ENCODE assay signal across 25 mouse cellular contexts in the genomic region with DNA sequence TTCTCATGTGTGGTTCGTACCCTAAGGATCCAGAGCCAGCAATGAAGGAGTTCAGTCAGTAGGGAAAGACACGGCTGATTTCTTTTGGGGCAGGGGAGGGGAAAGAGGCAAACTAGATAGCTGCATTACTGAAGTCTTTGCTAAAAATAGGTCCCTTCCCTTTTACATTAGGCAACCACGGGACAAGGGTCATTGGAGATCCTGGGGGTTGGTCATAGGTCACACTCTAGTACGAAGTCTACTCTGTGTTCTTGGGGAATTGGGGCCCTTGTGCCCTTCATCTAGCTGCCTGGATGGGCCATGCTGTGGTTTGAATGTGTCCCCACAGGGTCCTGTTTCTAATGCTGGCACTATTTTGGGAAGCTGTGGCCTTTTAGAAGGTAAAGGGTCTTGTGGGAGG.
DNase-seq lines count a peak whose midpoint lies in the region; ATAC-seq and TF ChIP-seq lines count a peak whose summit lies in the region.
"Had no signal": no experiment of that assay in that cellular context is flagged by ENCODE, and none has a peak within 500 bp of the region (broad histone marks: within the 10 kb centered on the region; RNA-seq: fewer than 3 reads in every experiment).

No protein-coding gene starts in this region.

- peak; percentile 19 for DNase-seq in kidney, adult 11 months
- no peak for DNase-seq in kidney, postnatal 10 days
- peak; percentile 52 for DNase-seq in kidney, adult 2 months
- peak; percentile 68 for DNase-seq in kidney, adult 9 months
- peak; percentile 2 to 47 for DNase-seq in kidney, postnatal 25 days
- no peak for DNase-seq in cerebellum, adult 2 months
- DNase-seq: adrenal gland, adult 2 months; adrenal gland, postnatal 10 days; adrenal gland, postnatal 25 days; B cell, adult 2 months; cerebellum, adult 11 months; cerebellum, adult 18-20 months; cerebellum, adult 9-10 months; cerebellum, postnatal 10 days; cerebellum, postnatal 25 days had no signal

- no peaks in the 10 kb centered on the region for H3K9me3 ChIP-seq in kidney, embryonic 15.5 days (replicated peaks)
- H3K9me3 ChIP-seq in kidney, embryonic 14.5 days (ENCODE audit: control insufficient read depth, low read length), result no peaks in the 10 kb centered on the region
- H3K9me3 ChIP-seq: embryonic facial prominence, embryonic 10.5 days; embryonic facial prominence, embryonic 12.5 days; forebrain, embryonic 13.5 days; forebrain, embryonic 15.5 days had no signal

- no peak for TF ChIP-seq POLR2A in kidney, adult 2 months (IDR thresholded peaks at IDR 0.05; ENCODE audit: low read depth, low read length)
- no peak for TF ChIP-seq POLR2A in cerebellum, adult 2 months (IDR thresholded peaks at IDR 0.05; ENCODE audit: borderline replicate concordance, insufficient read depth, low read length)

- 28% methylated on average over 4 of the region's 4 CpGs for WGBS in kidney, adult 2 months
- WGBS in kidney, embryonic 15.5 days, result 45% methylated on average over 4 of the region's 4 CpGs
- WGBS in kidney, embryonic 14.5 days, result 71% methylated on average over 4 of the region's 4 CpGs
- 96% methylated on average over 4 of the region's 4 CpGs for WGBS in cerebellum, adult 2 months

- H3K27me3 ChIP-seq in kidney, adult 2 months (replicated peaks; ENCODE audit: control insufficient read depth, insufficient read depth, low read length), result no peaks in the 10 kb centered on the region
- H3K27me3 ChIP-seq in kidney, embryonic 15.5 days, result no peaks in the 10 kb centered on the region
- H3K27me3 ChIP-seq in kidney, embryonic 14.5 days (ENCODE audit: control insufficient read depth, insufficient read depth, low read length), result no peaks in the 10 kb centered on the region
- no peaks in the 10 kb centered on the region for H3K27me3 ChIP-seq in cerebellum, adult 2 months (ENCODE audit: control insufficient read depth, insufficient read depth, low read length)
- H3K27me3 ChIP-seq: embryonic facial prominence, embryonic 12.5 days; forebrain, embryonic 13.5 days; forebrain, embryonic 15.5 days had no signal

- no peak for ATAC-seq in kidney, embryonic 15.5 days (replicated peaks; ENCODE audit: low FRiP score)
- ATAC-seq in kidney, embryonic 14.5 days (ENCODE audit: low FRiP score, low TSS enrichment), result no peak
- ATAC-seq: activated CD4-positive, CD25-positive, alpha-beta regulatory T cell, adult 4 months; CD4-positive, CD25-positive, alpha-beta regulatory T cell, adult 4 months; forebrain, embryonic 13.5 days; forebrain, embryonic 15.5 days; Patski had no signal

- no peak overlapping the region for H3K4me2 ChIP-seq in kidney, embryonic 15.5 days
- H3K4me2 ChIP-seq in kidney, embryonic 14.5 days (replicated peaks; ENCODE audit: low read depth, low read length), result no peak overlapping the region
- H3K4me2 ChIP-seq: embryonic facial prominence, embryonic 12.5 days; forebrain, embryonic 13.5 days; forebrain, embryonic 15.5 days had no signal

- 0 out of 2 replicates have a peak, but pooled peaks cover 4% of the 10 kb centered on the region for H3K4me1 ChIP-seq in kidney, adult 2 months (ENCODE audit: control insufficient read depth, insufficient read depth, low read length)
- H3K4me1 ChIP-seq in kidney, embryonic 15.5 days, result no peaks in the 10 kb centered on the region
- H3K4me1 ChIP-seq in kidney, embryonic 14.5 days (ENCODE audit: control insufficient read depth, insufficient read depth, low read length), result no peaks in the 10 kb centered on the region
- peaks cover 5% of the 10 kb centered on the region; the same call in 1 of the 2 replicates for H3K4me1 ChIP-seq in cerebellum, adult 2 months (ENCODE audit: control insufficient read depth, insufficient read depth, low read length)
- H3K4me1 ChIP-seq: embryonic facial prominence, embryonic 12.5 days had no signal

- H3K9ac ChIP-seq in kidney, embryonic 15.5 days, result no peak overlapping the region
- H3K9ac ChIP-seq in kidney, embryonic 14.5 days (ENCODE audit: low read depth, low read length), result no peak overlapping the region
- H3K9ac ChIP-seq: embryonic facial prominence, embryonic 12.5 days; forebrain, embryonic 13.5 days; forebrain, embryonic 15.5 days had no signal

- no peak overlapping the region for H3K4me3 ChIP-seq in kidney, adult 2 months (ENCODE audit: insufficient read depth, low read depth, low read length)
- no peak overlapping the region for H3K4me3 ChIP-seq in kidney, embryonic 15.5 days (replicated peaks)
- H3K4me3 ChIP-seq in kidney, embryonic 14.5 days (ENCODE audit: low read length), result no peak overlapping the region
- no peak overlapping the region for H3K4me3 ChIP-seq in cerebellum, adult 2 months (replicated peaks; ENCODE audit: insufficient read depth, low read depth, low read length)
- H3K4me3 ChIP-seq: embryonic facial prominence, embryonic 10.5 days; embryonic facial prominence, embryonic 12.5 days; forebrain, embryonic 13.5 days; forebrain, embryonic 15.5 days had no signal

- H3K36me3 ChIP-seq in kidney, adult 2 months (ENCODE audit: control insufficient read depth, insufficient read depth, low read length), result no peaks in the 10 kb centered on the region
- no peaks in the 10 kb centered on the region for H3K36me3 ChIP-seq in kidney, embryonic 15.5 days
- no peaks in the 10 kb centered on the region for H3K36me3 ChIP-seq in kidney, embryonic 14.5 days (ENCODE audit: control insufficient read depth, insufficient read depth, low read length)
- H3K36me3 ChIP-seq: embryonic facial prominence, embryonic 10.5 days; embryonic facial prominence, embryonic 12.5 days; forebrain, embryonic 15.5 days; G1E had no signal

- TF ChIP-seq CTCF in kidney, adult 2 months (conservative IDR thresholded peaks at IDR 0.05; ENCODE audit: insufficient read depth, insufficient read length, low read depth, low read length), result no peak
- TF ChIP-seq CTCF in cerebellum, adult 2 months (IDR thresholded peaks at IDR 0.05; ENCODE audit: borderline replicate concordance, insufficient read depth, low read depth, low read length), result no peak

- no peak overlapping the region for H3K27ac ChIP-seq in kidney, adult 2 months (ENCODE audit: insufficient read depth, low read depth, low read length)
- H3K27ac ChIP-seq in kidney, embryonic 15.5 days, result no peak overlapping the region
- no peak overlapping the region for H3K27ac ChIP-seq in kidney, embryonic 14.5 days (ENCODE audit: low read depth, low read length)
- no peak overlapping the region for H3K27ac ChIP-seq in cerebellum, adult 2 months (ENCODE audit: insufficient read depth, low read length)
- H3K27ac ChIP-seq: embryonic facial prominence, embryonic 10.5 days; embryonic facial prominence, embryonic 12.5 days; forebrain, embryonic 13.5 days; forebrain, embryonic 15.5 days had no signal

Comparison
In these comparisons a context has a peak if more than half of its experiments do, and no peak if none do; other contexts are left out.
1. DNase-seq: peak in kidney, adult 11 months (single experiment), kidney, adult 2 months (single experiment), kidney, adult 9 months (single experiment) and kidney, postnatal 25 days (2 of 2); none in kidney, postnatal 10 days (single experiment) and cerebellum, adult 2 months (0 of 2).